Mouse (Mus musculus): ENCODE measurements around the gene Pcgf1. TPM values are rescaled to one million over a fixed set of nuclear protein-coding genes. Genes with fewer than 3 reads are reported as not detected.

The Pcgf1 gene
- polyA plus RNA-seq, 1 experiment from 2014 or later, result 29.7 TPM

DNA sequence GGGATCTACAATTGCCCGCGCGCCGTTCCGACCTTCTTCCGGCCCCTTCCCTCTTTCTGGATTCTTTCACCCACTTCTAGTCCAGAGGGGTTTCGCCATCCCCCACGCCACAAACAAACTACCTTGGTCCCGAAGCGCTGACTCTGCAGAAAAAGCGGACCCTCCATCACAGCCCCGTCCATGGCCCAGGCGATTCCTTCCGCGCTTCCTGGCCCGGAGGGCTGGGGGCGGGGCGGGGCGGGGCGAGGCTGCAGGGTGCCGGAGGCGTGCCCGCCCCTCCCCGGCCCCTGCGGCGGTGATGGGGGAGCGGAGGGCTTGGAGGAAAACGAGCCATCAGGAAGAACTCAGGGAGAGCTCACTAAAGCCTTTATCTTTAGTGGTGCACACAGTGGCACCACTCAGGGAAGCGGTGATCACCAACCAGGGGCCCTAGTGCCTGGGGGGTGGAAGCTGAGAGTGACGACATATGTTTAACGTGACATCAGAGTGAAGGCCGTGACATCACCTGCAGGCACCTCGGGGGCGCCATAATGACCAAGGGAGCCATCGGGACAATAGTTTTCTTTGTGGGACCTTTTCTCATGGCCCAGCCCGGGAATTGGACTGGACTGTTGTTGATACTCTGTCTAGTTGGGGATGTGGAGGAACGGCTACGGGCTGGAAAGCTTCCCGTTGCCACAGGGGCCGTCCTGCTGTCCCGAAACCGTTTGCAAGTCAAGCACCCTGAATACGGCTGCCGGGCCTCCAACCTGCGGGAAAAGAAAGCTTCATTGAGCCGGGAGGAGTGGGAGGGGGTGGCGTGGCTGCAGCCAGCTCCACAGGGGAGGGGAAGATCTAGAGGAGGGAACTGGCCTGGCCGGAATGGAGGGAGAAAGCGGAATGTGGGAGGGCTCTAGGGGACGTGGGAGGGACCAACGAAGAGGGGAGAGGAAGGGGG lies 44.2 kb upstream of the Pcgf1 start, which contains the start of the genes Dok1 and Loxl3:
Gene Dok1 (minus strand): TSS at position 223 of the 937 bp plus-strand sequence.
Gene Loxl3 (plus strand): TSS at position 925 of the 937 bp plus-strand sequence.
- TF ChIP-seq CTCF (IDR thresholded peaks at IDR 0.05; ENCODE audit: low read depth), result no peak
- peak; percentile 75 for ATAC-seq (replicated peaks; ENCODE audit: low FRiP score, low read depth)
- WGBS, result under 1% methylated on average over 51 of the region's 51 CpGs

DNA sequence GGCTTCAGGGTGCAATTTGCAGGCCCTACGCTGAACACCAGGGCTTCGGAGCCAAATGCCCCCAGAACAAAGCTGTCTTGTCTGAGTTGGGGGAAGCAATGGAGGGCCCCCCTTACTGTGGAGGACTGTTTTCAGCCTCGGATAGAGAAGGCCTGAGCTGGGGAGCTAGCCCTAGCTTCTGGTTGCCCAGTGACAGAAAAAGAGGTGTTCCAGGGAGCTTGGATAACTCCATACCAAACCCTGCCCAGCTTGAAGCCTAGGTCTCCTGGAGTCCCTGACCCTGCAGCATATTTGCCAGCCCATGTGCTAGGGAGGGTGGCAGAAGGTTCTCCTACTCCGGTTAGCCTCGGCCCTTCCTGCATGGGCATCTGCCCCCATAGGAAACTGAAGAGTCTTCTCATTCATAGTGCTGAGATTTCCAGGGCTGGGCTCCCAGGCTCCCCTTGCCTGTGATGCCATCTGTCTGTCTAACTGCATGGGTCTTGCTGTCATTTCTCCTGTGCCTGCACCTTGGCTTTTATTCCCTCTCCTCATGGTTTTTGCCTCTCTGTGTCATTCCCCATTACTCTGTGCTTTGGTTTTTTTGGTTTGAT lies 43.1 kb upstream of the Pcgf1 start:
- Histone ChIP-seq H3K4me3 (replicated peaks; ENCODE audit: low read depth, low read length) (peak overlapping the region; percentile 64), H3K4me2 (ENCODE audit: low read length) (peak overlapping the region; percentile 82), H3K4me1 (replicated peaks; ENCODE audit: insufficient read depth, low read length) (peaks cover 3% of the 10 kb centered on the region), H3K9me3 (replicated peaks; ENCODE audit: low read length) (no peaks in the 10 kb centered on the region), H3K9ac (ENCODE audit: low read depth, low read length) (peak overlapping the region; percentile 53), H3K36me3 (ENCODE audit: insufficient read depth, low read length) (no peaks in the 10 kb centered on the region), H3K27me3 (ENCODE audit: insufficient read depth, low read length) (no peaks in the 10 kb centered on the region), H3K27ac (peak overlapping the region; percentile 92)
- TF ChIP-seq CTCF (IDR thresholded peaks at IDR 0.05; ENCODE audit: low read depth), result no peak
- 33% methylated on average over 5 of the region's 5 CpGs for WGBS
- DNase-seq (ENCODE audit: low spot score), result no peak
- no peak for ATAC-seq (replicated peaks; ENCODE audit: low FRiP score, low read depth)

More for the DNA sequence above, 44.2 kb upstream of the Pcgf1 start, which contains the start of the genes Dok1 and Loxl3:
- H3K9me3 ChIP-seq (replicated peaks; ENCODE audit: low read length), result no peaks in the 10 kb centered on the region
- peak within 1 kb of the TSS; percentile 92 for H3K27ac ChIP-seq
- H3K4me3 ChIP-seq (replicated peaks; ENCODE audit: low read depth, low read length), result peak within 1 kb of the TSS; percentile 64
- peak within 1 kb of the TSS; percentile 53 for H3K9ac ChIP-seq (ENCODE audit: low read depth, low read length)
- H3K4me2 ChIP-seq (ENCODE audit: low read length), result peak within 1 kb of the TSS; percentile 82
- H3K4me1 ChIP-seq (replicated peaks; ENCODE audit: insufficient read depth, low read length), result peaks cover 3% of the 10 kb centered on the region; the same call in 1 of the 2 replicates
- peak; percentile 98 for DNase-seq (ENCODE audit: low spot score)
- H3K27me3 ChIP-seq (ENCODE audit: insufficient read depth, low read length), result no peaks in the 10 kb centered on the region
- no peaks in the 10 kb centered on the region for H3K36me3 ChIP-seq (ENCODE audit: insufficient read depth, low read length)

DNA sequence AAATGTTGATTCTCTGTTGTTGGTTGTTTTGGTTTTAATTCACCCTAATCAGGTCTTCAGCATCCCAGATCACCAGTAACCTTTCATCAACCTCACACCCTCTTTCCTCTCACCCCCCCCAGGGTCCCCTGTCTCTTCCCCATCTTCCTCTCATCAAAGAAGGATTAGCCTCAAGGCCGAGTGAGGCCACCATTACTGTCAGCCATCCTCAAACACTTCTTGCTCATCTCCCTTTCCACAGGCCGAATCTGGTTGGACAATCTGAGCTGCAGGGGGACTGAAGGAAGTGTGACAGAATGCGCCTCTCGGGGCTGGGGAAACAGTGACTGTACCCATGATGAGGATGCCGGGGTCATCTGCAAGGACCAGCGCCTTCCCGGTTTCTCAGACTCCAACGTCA lies 40.5 kb upstream of the Pcgf1 start:
- TF ChIP-seq CTCF (IDR thresholded peaks at IDR 0.05; ENCODE audit: low read depth), result no peak
- Histone ChIP-seq H3K27ac (no peak overlapping the region), H3K9me3 (replicated peaks; ENCODE audit: low read length) (no peaks in the 10 kb centered on the region), H3K36me3 (ENCODE audit: insufficient read depth, low read length) (no peaks in the 10 kb centered on the region), H3K4me3 (replicated peaks; ENCODE audit: low read depth, low read length) (no peak overlapping the region), H3K9ac (ENCODE audit: low read depth, low read length) (no peak overlapping the region), H3K27me3 (ENCODE audit: insufficient read depth, low read length) (no peaks in the 10 kb centered on the region), H3K4me2 (ENCODE audit: low read length) (no peak overlapping the region), H3K4me1 (replicated peaks; ENCODE audit: insufficient read depth, low read length) (peaks cover under 1% of the 10 kb centered on the region)
- WGBS, result 87% methylated on average over 8 of the region's 8 CpGs
- ATAC-seq (replicated peaks; ENCODE audit: low FRiP score, low read depth) (no peak), DNase-seq (ENCODE audit: low spot score) (no peak)

DNA sequence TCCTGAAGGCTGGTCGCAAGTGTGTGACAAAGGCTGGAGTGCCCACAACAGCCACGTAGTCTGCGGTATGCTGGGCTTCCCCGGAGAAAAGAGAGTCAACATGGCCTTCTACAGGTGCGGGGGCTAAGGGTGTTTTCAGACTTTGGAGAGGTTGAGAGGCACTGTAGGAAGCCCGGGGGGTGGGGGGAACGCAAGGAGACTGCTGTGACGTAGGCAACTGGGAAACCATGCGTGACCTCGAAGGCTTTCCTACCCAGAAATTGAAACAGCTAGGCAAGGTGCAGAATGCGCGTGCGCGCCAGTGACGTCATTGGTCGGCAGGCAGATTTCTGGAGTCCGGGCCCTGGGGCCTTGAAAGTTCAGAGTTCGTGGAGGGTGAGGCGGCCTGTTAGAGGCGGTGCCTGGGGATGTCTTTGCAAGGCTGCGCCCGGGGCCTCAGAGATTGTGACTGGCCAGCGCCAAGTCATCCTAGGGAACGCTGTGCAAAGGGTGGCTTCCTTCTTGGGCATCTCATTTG lies 39.1 kb upstream of the Pcgf1 start:
- H3K9ac ChIP-seq (ENCODE audit: low read depth, low read length), result 0 out of 2 replicates have a peak overlapping the region, but pooled peaks have one; percentile 32

GRCm38 (mm10) chr6:83040601-83041000 lies 37.1 kb upstream of the Pcgf1 start:
- no peak overlapping the region for H3K27ac ChIP-seq
- no peak overlapping the region for H3K4me3 ChIP-seq (replicated peaks; ENCODE audit: low read depth, low read length)
- H3K36me3 ChIP-seq (ENCODE audit: insufficient read depth, low read length), result no peaks in the 10 kb centered on the region
- H3K9me3 ChIP-seq (replicated peaks; ENCODE audit: low read length), result no peaks in the 10 kb centered on the region
- no peak for ATAC-seq (replicated peaks; ENCODE audit: low FRiP score, low read depth)
- no peak for TF ChIP-seq CTCF (IDR thresholded peaks at IDR 0.05; ENCODE audit: low read depth)
- DNase-seq (ENCODE audit: low spot score), result no peak
- no peak overlapping the region for H3K4me2 ChIP-seq (ENCODE audit: low read length)
- H3K9ac ChIP-seq (ENCODE audit: low read depth, low read length), result no peak overlapping the region
- no peaks in the 10 kb centered on the region for H3K27me3 ChIP-seq (ENCODE audit: insufficient read depth, low read length)
- H3K4me1 ChIP-seq (replicated peaks; ENCODE audit: insufficient read depth, low read length), result no peaks in the 10 kb centered on the region; the same call in none of the 2 replicates
- 80% methylated on average over 5 of the region's 5 CpGs for WGBS

More for the DNA sequence above, 39.1 kb upstream of the Pcgf1 start:
- H3K4me1 ChIP-seq (replicated peaks; ENCODE audit: insufficient read depth, low read length), result no peaks in the 10 kb centered on the region; the same call in none of the 2 replicates
- no peak overlapping the region for H3K4me3 ChIP-seq (replicated peaks; ENCODE audit: low read depth, low read length)
- no peak overlapping the region for H3K27ac ChIP-seq
- no peaks in the 10 kb centered on the region for H3K9me3 ChIP-seq (replicated peaks; ENCODE audit: low read length)
- peak overlapping the region; percentile 41 for H3K4me2 ChIP-seq (ENCODE audit: low read length)
- WGBS, result 14% methylated on average over 24 of the region's 24 CpGs
- H3K36me3 ChIP-seq (ENCODE audit: insufficient read depth, low read length), result no peaks in the 10 kb centered on the region
- no peaks in the 10 kb centered on the region for H3K27me3 ChIP-seq (ENCODE audit: insufficient read depth, low read length)
- peak; percentile 83 for DNase-seq (ENCODE audit: low spot score)
- peak; percentile 74 for ATAC-seq (replicated peaks; ENCODE audit: low FRiP score, low read depth)
- no peak for TF ChIP-seq CTCF (IDR thresholded peaks at IDR 0.05; ENCODE audit: low read depth)

DNA sequence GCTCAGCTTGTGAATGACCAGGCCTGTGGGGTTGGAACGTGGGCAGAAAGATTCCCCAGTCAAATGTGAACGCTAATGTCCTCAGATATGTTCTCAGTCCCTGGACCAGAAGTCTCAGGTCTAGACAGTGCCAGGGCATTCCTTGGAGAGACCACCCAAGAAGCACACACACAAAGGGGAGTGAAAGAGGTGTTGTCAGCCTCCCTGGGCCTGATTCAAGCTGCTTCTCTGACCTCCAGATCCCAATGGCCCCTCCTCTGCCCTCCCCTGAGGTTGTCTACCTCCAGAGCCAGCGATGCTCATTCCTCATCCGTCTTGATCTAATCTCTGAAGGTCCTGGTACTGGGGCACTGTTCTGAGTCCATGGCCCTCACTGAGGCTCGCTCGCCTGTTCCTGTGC lies 34.1 kb upstream of the Pcgf1 start:
- no peaks in the 10 kb centered on the region for H3K27me3 ChIP-seq (ENCODE audit: insufficient read depth, low read length)
- no peak overlapping the region for H3K27ac ChIP-seq
- no peak for DNase-seq (ENCODE audit: low spot score)
- no peak for ATAC-seq (replicated peaks; ENCODE audit: low FRiP score, low read depth)
- TF ChIP-seq CTCF (IDR thresholded peaks at IDR 0.05; ENCODE audit: low read depth), result no peak
- no peaks in the 10 kb centered on the region for H3K36me3 ChIP-seq (ENCODE audit: insufficient read depth, low read length)
- H3K4me1 ChIP-seq (replicated peaks; ENCODE audit: insufficient read depth, low read length), result no peaks in the 10 kb centered on the region; the same call in none of the 2 replicates
- H3K4me2 ChIP-seq (ENCODE audit: low read length), result no peak overlapping the region
- H3K9me3 ChIP-seq (replicated peaks; ENCODE audit: low read length), result no peaks in the 10 kb centered on the region
- no peak overlapping the region for H3K4me3 ChIP-seq (replicated peaks; ENCODE audit: low read depth, low read length)
- 69% methylated on average over 6 of the region's 6 CpGs for WGBS
- no peak overlapping the region for H3K9ac ChIP-seq (ENCODE audit: low read depth, low read length)

Data from kidney, postnatal 0 days (tissue).